8 mouse cellular contexts compared by ENCODE assay signal in the genomic region with DNA sequence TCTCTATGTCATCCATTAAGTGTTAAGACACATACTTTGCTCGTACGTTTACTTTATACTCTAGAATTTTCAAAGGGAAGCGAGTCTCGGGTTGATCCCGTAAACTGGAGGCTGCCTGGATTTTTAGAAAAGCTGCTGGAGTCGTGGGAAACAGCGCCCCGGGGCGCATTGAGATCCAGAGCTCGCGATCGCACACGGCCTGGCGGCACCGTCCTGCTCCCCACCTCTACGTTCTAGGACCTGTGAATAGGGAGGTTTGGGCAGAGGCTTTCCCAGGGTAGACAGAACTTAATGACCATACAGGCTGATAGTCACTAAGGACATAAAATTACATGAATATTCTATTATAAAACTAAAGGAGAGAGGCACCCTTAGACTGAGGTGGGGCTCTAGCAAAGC. TPM values are rescaled to one million over a fixed set of nuclear protein-coding genes. Genes with fewer than 3 reads are reported as not detected.
DNase-seq lines count a peak whose midpoint lies in the region; ATAC-seq and TF ChIP-seq lines count a peak whose summit lies in the region.

No protein-coding gene starts in this region.

- peak overlapping the region; percentile 82 for H3K9ac ChIP-seq in heart, embryonic 12.5 days
- H3K9ac ChIP-seq in forebrain, embryonic 15.5 days (replicated peaks) = peak overlapping the region; percentile 65
- peak overlapping the region; percentile 95 for H3K9ac ChIP-seq in liver, postnatal 0 days (replicated peaks)

- H3K4me1 ChIP-seq in heart, embryonic 12.5 days (replicated peaks) = peaks cover 49% of the 10 kb centered on the region
- H3K4me1 ChIP-seq in E14TG2a.4 (replicated peaks; ENCODE audit: low read depth, low read length) = peaks cover 48% of the 10 kb centered on the region
- peaks cover 36% of the 10 kb centered on the region for H3K4me1 ChIP-seq in forebrain, embryonic 15.5 days
- H3K4me1 ChIP-seq in liver, postnatal 0 days (ENCODE audit: insufficient read depth) = peaks cover 42% of the 10 kb centered on the region

- under 1% methylated on average over 16 of the region's 16 CpGs for WGBS in heart, embryonic 12.5 days
- WGBS in forebrain, embryonic 15.5 days = 0% methylated on average over 16 of the region's 16 CpGs
- WGBS in liver, postnatal 0 days (ENCODE audit: insufficient replicate concordance) = 3% methylated on average over 16 of the region's 16 CpGs

- peaks cover 8% of the 10 kb centered on the region for H3K36me3 ChIP-seq in heart, embryonic 12.5 days
- peaks cover 26% of the 10 kb centered on the region for H3K36me3 ChIP-seq in E14TG2a.4 (ENCODE audit: insufficient read depth, low read length)
- no peaks in the 10 kb centered on the region for H3K36me3 ChIP-seq in forebrain, embryonic 15.5 days
- peaks cover 21% of the 10 kb centered on the region for H3K36me3 ChIP-seq in liver, postnatal 0 days (replicated peaks; ENCODE audit: insufficient read depth, low read length)

- H3K4me2 ChIP-seq in heart, embryonic 12.5 days = peak overlapping the region; percentile 73
- peak overlapping the region; percentile 77 for H3K4me2 ChIP-seq in forebrain, embryonic 15.5 days (replicated peaks)
- H3K4me2 ChIP-seq in liver, postnatal 0 days (ENCODE audit: low read depth, low read length) = peak overlapping the region; percentile 73

- H3K27ac ChIP-seq in heart, embryonic 12.5 days (ENCODE audit: poor library complexity, severe bottlenecking) = peak overlapping the region; percentile 98
- H3K27ac ChIP-seq in forebrain, embryonic 15.5 days (replicated peaks) = peak overlapping the region; percentile 99
- H3K27ac ChIP-seq in liver, postnatal 0 days (ENCODE audit: low read depth) = peak overlapping the region; percentile 98

- H3K27me3 ChIP-seq in heart, embryonic 12.5 days (replicated peaks) = no peaks in the 10 kb centered on the region
- H3K27me3 ChIP-seq in E14TG2a.4 (ENCODE audit: insufficient read depth, low read length) = no peaks in the 10 kb centered on the region
- H3K27me3 ChIP-seq in forebrain, embryonic 15.5 days = no peaks in the 10 kb centered on the region
- no peaks in the 10 kb centered on the region for H3K27me3 ChIP-seq in liver, postnatal 0 days (ENCODE audit: insufficient read depth, low read length)

- H3K9me3 ChIP-seq in heart, embryonic 12.5 days (replicated peaks) = no peaks in the 10 kb centered on the region
- no peaks in the 10 kb centered on the region for H3K9me3 ChIP-seq in E14TG2a.4 (ENCODE audit: low read length)
- H3K9me3 ChIP-seq in forebrain, embryonic 15.5 days = no peaks in the 10 kb centered on the region
- H3K9me3 ChIP-seq in liver, postnatal 0 days (ENCODE audit: low read length) = no peaks in the 10 kb centered on the region

- peak overlapping the region; percentile 93 for H3K4me3 ChIP-seq in heart, embryonic 12.5 days
- H3K4me3 ChIP-seq in E14TG2a.4 (replicated peaks; ENCODE audit: low read length) = peak overlapping the region; percentile 92
- peak overlapping the region; percentile 84 for H3K4me3 ChIP-seq in forebrain, embryonic 15.5 days
- H3K4me3 ChIP-seq in liver, postnatal 0 days (ENCODE audit: low read depth, low read length) = peak overlapping the region; percentile 84

- intact Hi-C loops in heart, postnatal 10 days (cut with DNase I) = loop anchor here (2.0 kb wide), 1 partner anchor 19 kb away; no protein-coding TSS in a partner anchor

- DNase-seq in heart, postnatal 10 days = no peak
- DNase-seq in liver, postnatal 0 days = no peak
- no peak for DNase-seq in testis, postnatal 10 days (ENCODE audit: low spot score)
- no peak for DNase-seq in urinary bladder, adult 18-20 months (ENCODE audit: low spot score in 2 of 2)
- DNase-seq in thymus, postnatal 4 days = no peak

- TF ChIP-seq CTCF in E14TG2a.4 (conservative IDR thresholded peaks at IDR 0.05; ENCODE audit: low read length) = no peak
- TF ChIP-seq CTCF in liver, postnatal 0 days (IDR thresholded peaks at IDR 0.05; ENCODE audit: low read depth) = no peak

- TF ChIP-seq EP300 in liver, postnatal 0 days (IDR thresholded peaks at IDR 0.05; ENCODE audit: low read depth) = no peak

- ATAC-seq in heart, embryonic 12.5 days (ENCODE audit: insufficient number of reproducible peaks, low FRiP score) = peak; percentile 23; the same call in 1 of the 2 replicates
- ATAC-seq in forebrain, embryonic 15.5 days (replicated peaks) = peak; percentile 15
- ATAC-seq in liver, postnatal 0 days = peak; percentile 9; the same call in 1 of the 2 replicates

RNA-seq across cellular contexts. Expression of a gene that starts 32.7 kb away (rescaled TPM):
- 68.1 and 68.9 TPM in 2 replicates for polyA plus RNA-seq in heart, embryonic 12.5 days (2016; fragmentation: Nextera tagmentation; extraction: Ambion mirVana)
- 10 to 100 TPM; 63.4 to 65.7 TPM for total RNA-seq in heart, postnatal 10 days (2021)
- 66.9 and 67.9 TPM in 2 replicates for polyA plus RNA-seq in forebrain, embryonic 15.5 days (2015; fragmentation: Nextera tagmentation; extraction: Ambion mirVana)
- polyA plus RNA-seq in liver, postnatal 0 days (2015; fragmentation: Nextera tagmentation; extraction: Ambion mirVana) = 16.9 and 17.0 TPM in 2 replicates
